Mouse (Mus musculus) limb, embryonic 14.5 days (tissue): ENCODE results near the gene Doc2a. TPM values are rescaled to one million over a fixed set of nuclear protein-coding genes. Genes with fewer than 3 reads are reported as not detected.

Experiments used
- ATAC-seq: fragments of 200-750 bp; cut with Nextera tagmentation; 2 replicates; pipeline ENCODE4 v1.8.0; 2017; ENCODE audit warnings: low read depth, moderate number of reproducible peaks, moderate TSS enrichment; ENCODE audit not compliant: low FRiP score
- DNase-seq: peaks from one replicate; pipeline ENCODE4 v3.0.0-alpha.2; 2015; ENCODE audit warnings: low spot score
- H3K27ac ChIP-seq: fragments of 300-500 bp; sonication (generic); replicated peaks from 2 replicates; pipeline ENCODE4 v1.5.1; 2014; ENCODE audit warnings: low read depth, mild to moderate bottlenecking, low read length, moderate library complexity, mixed read lengths
- H3K27me3 ChIP-seq: fragments of 300-500 bp; sonication (generic); 2 replicates; pipeline ENCODE4 v1.6.1; 2014; ENCODE audit warnings: low read length, mixed read lengths; ENCODE audit not compliant: control insufficient read depth, insufficient read depth
- H3K36me3 ChIP-seq: fragments of 300-500 bp; sonication (generic); 2 replicates; pipeline ENCODE4 v1.6.1; 2014; ENCODE audit warnings: mild to moderate bottlenecking, low read length, moderate library complexity, mixed read lengths; ENCODE audit not compliant: control insufficient read depth, insufficient read depth
- H3K4me1 ChIP-seq: fragments of 300-500 bp; sonication (generic); 2 replicates; pipeline ENCODE4 v1.6.1; 2014; ENCODE audit warnings: antibody characterized with exemption, low read length, mixed read lengths; ENCODE audit not compliant: control insufficient read depth, insufficient read depth
- H3K4me2 ChIP-seq: fragments of 300-500 bp; sonication (generic); replicated peaks from 2 replicates; pipeline ENCODE4 v1.6.1; 2014; ENCODE audit warnings: low read depth, mild to moderate bottlenecking, low read length, moderate library complexity; ENCODE audit not compliant: severe bottlenecking
- H3K4me3 ChIP-seq: fragments of 300-500 bp; sonication (generic); replicated peaks from 2 replicates; pipeline ENCODE4 v1.5.1; 2014; ENCODE audit warnings: low read length
- H3K9ac ChIP-seq: fragments of 300-500 bp; sonication (generic); 2 replicates; pipeline ENCODE4 v1.6.1; 2014; ENCODE audit warnings: mild to moderate bottlenecking, low read depth, low read length, moderate library complexity; ENCODE audit not compliant: severe bottlenecking
- H3K9me3 ChIP-seq: fragments of 300-500 bp; sonication (generic); 2 replicates; pipeline ENCODE4 v1.6.1; 2016; ENCODE audit warnings: low read length; ENCODE audit not compliant: control insufficient read depth
- POLR2A ChIP-seq: fragments of 200-500 bp; IDR thresholded peaks from 2 replicates; pipeline ENCODE4 v1.8.0; 2012; ENCODE audit warnings: inconsistent platforms, mild to moderate bottlenecking, moderate library complexity, borderline replicate concordance; ENCODE audit not compliant: insufficient read depth, insufficient read length; ENCODE audit errors: extremely low read depth
- whole genome bisulfite sequencing: fragments of 180-500 bp; shearing (Covaris S2); extraction: QIAGEN DNeasy Blood & Tissue Kit; methylation state at CpG from one replicate; pipeline ENCODE4 v1.1.7; 2014; 5-methylcytosine and 5-hydroxymethylcytosine counted together
- polyA plus RNA-seq, 2 experiments: library from polyadenylated mRNA; depleted of rRNA in 1 of 2; stranded (reverse) in 1 of 2; unstranded in 1 of 2; fragments of >200 nt; fragmentation: Nextera tagmentation in 1 of 2; extraction: Ambion mirVana in 1 of 2; gene quantifications; 2 replicates each; pipeline versions ENCODE4 v1.2.1 to v1.2.3; 2012 to 2014

Doc2a gene
- polyA plus RNA-seq, 2 experiments, result 0.92 to 1.3 TPM

DNA sequence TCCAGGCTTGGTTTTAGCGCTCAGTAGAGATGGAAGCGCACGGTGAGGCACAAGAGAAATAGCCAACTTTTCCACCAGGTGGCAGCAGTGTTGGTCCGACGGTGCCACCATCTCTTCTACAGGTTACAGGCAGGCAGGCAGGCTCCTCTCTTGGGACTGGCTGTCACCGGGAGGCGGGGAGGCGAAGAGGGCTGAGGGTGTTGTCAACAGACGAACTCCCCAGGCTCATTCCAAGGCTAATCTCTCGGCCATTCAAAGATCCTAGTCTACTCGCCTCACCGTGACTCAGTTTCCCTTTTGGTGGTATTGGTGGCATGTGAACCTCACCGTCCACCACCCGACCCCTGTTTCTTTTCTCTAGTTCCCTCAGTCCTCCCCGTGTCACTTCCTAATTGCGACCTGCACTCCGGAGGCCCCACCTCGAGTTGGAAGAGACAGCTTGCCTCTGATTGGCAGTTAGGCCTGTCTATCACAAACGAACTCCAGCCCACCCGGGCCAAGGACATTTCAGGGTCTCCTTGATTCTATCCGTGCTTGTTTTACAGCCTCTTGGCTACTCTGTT, 15.1 kb upstream of the Doc2a start:
- no peak overlapping the region for H3K27ac ChIP-seq
- H3K4me2 ChIP-seq, result peak overlapping the region; percentile 44
- TF ChIP-seq POLR2A, result no peak
- no peaks in the 10 kb centered on the region for H3K4me1 ChIP-seq
- under 1% methylated on average over 21 of the region's 21 CpGs for WGBS
- peak; percentile 70 for ATAC-seq
- peak; percentile 77 for DNase-seq
- no peaks in the 10 kb centered on the region for H3K36me3 ChIP-seq
- no peaks in the 10 kb centered on the region for H3K27me3 ChIP-seq
- H3K9me3 ChIP-seq, result no peaks in the 10 kb centered on the region
- H3K4me3 ChIP-seq, result no peak overlapping the region
- no peak overlapping the region for H3K9ac ChIP-seq

DNA sequence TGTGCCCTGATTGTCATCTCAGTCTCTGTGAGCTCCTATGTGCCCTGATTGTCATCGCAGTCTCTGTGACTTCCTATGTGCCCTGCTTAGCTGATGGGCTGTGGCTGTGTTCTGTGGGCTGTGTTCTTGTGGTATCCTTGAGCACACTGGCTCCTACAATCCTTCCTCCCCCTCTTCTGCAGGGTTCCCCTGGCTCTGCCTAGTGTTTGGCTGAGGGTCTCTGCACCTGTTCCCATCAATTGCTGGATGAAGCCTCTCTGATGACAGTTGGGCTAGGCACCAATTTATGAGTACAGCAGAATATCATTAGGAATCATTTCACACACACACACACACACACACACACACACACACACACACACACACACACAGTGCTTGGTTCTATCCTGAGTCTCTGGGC, 13.9 kb upstream of the Doc2a start:
- DNase-seq (no peak), ATAC-seq (0 out of 2 replicates have a peak, but pooled peaks have one; percentile 29)
- TF ChIP-seq POLR2A, result no peak
- Histone ChIP-seq H3K4me3 (no peak overlapping the region), H3K27ac (no peak overlapping the region), H3K36me3 (no peaks in the 10 kb centered on the region), H3K4me1 (no peaks in the 10 kb centered on the region), H3K4me2 (no peak overlapping the region), H3K9ac (no peak overlapping the region), H3K27me3 (no peaks in the 10 kb centered on the region), H3K9me3 (no peaks in the 10 kb centered on the region)
- 89% methylated on average over 1 of the region's 1 CpGs for WGBS

DNA sequence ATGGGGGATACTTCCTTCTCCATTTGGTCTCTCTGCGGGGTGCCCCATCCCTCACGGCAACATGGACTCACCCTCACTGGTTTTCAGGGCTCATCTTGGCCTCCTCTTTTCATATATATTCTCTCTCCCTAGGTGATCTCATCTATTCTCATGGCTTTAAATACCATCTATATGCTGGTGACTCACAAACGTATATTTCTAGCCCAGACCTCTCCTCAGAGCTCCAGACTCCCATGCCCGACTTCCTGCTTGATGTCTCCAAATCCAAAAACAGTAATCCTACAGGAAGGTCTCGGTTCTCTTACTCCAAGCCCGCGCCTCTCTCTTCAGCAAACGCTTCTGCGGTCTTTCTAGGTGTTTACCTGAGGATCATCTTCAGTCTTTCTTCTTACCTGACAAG, 3.9 kb upstream of the Doc2a start:
- H3K36me3 ChIP-seq, result no peaks in the 10 kb centered on the region
- H3K27me3 ChIP-seq, result peaks cover 13% of the 10 kb centered on the region
- DNase-seq (no peak), ATAC-seq (no peak)
- TF ChIP-seq POLR2A, result no peak
- no peak overlapping the region for H3K4me3 ChIP-seq
- no peak overlapping the region for H3K4me2 ChIP-seq
- WGBS, result 80% methylated on average over 9 of the region's 9 CpGs
- H3K9ac ChIP-seq, result no peak overlapping the region
- no peaks in the 10 kb centered on the region for H3K9me3 ChIP-seq
- H3K4me1 ChIP-seq, result peaks cover 4% of the 10 kb centered on the region; the same call in 1 of the 2 replicates
- H3K27ac ChIP-seq, result no peak overlapping the region

DNA sequence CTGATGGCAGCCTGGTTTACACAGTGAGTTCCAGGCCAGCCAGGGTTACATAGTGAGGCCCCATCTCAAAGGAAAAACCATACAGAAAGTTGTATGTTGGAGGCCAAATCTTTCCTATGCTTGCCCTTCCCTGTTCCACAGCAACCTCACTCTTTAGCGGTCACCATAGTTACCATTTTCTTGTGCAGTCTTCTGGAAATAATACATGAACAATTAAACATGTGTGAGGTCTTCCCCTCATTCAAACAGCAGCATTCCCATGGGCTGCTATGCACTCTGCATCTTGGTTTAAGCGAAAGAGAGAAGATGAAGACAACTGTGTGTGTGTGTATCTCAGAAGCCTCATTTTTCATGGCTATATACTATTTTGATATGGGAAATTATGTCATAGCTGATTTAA, 1.7 kb upstream of the Doc2a start:
- H3K36me3 ChIP-seq, result no peaks in the 10 kb centered on the region

DNA sequence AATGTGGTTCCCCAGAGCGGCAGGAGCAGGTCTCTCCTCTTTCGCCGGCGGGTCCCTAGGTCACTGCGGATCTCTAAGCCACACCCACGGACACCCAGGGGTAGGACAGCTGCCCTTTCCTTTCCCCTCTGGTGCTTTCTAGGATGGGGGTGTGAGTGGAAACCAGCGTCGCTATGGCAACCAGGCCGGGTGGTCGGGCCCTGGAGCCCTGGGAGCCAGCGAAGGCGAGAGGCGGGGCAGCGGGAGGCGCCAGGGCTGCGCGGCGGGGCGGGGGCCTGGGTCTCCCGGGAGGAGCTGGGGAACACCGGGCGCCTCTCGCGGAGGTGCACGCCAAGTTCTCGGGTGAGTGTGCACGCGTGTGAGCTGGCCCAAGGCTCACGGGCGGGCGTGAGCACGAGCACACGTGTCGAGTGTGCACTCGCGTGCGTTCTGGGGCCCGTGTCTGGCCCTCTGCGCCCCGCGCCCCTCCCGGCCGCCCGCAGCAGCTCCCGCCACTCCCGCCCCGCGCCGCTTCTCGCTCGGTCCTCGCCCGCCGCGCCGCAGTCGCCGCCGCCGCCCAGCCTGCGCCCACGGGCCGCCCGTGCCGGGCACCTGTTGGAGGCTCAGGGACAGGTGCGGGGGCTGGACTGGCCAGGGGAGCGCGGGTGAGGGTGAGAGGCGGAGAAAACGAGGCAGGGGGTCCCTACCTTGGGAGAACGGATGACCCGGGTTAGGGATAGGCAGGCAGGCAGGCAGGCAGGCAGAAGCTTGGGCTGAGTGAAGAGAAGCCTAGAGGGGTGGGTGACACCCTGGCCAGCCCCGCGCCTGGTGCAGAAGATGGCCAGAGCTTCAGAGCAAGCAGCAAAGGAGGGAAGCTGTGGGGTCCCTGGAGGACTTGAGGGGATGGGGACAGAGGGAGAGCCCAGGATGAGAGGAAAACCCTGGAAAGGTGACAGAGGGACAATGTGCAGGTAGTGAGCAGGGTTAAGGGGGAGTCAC, 494 bp downstream of the Doc2a start:
- peaks cover 6% of the 10 kb centered on the region; the same call in 1 of the 2 replicates for H3K4me1 ChIP-seq
- DNase-seq (peak; percentile 38), ATAC-seq (0 out of 2 replicates have a peak, but pooled peaks have one; percentile 24)
- no peak for TF ChIP-seq POLR2A
- no peak overlapping the region for H3K27ac ChIP-seq
- H3K4me3 ChIP-seq, result peak overlapping the region; percentile 50
- WGBS, result 1% methylated on average over 45 of the region's 74 CpGs
- peaks cover 12% of the 10 kb centered on the region for H3K36me3 ChIP-seq
- H3K9me3 ChIP-seq, result no peaks in the 10 kb centered on the region
- peaks cover 32% of the 10 kb centered on the region for H3K27me3 ChIP-seq
- peak overlapping the region; percentile 97 for H3K4me2 ChIP-seq
- peak overlapping the region; percentile 58 for H3K9ac ChIP-seq

More for the DNA sequence above, 1.7 kb upstream of the Doc2a start:
- H3K4me3 ChIP-seq, result no peak overlapping the region
- peaks cover 6% of the 10 kb centered on the region; the same call in 1 of the 2 replicates for H3K4me1 ChIP-seq
- 84% methylated on average over 2 of the region's 2 CpGs for WGBS
- H3K9me3 ChIP-seq, result no peaks in the 10 kb centered on the region
- peaks cover 32% of the 10 kb centered on the region for H3K27me3 ChIP-seq
- H3K4me2 ChIP-seq, result no peak overlapping the region
- DNase-seq (no peak), ATAC-seq (no peak)
- no peak overlapping the region for H3K9ac ChIP-seq
- TF ChIP-seq POLR2A, result no peak
- H3K27ac ChIP-seq, result no peak overlapping the region
